Mouse (Mus musculus): ENCODE results near the gene Daxx. TPM values are rescaled to one million over a fixed set of nuclear protein-coding genes. Genes with fewer than 3 reads are reported as not detected.

The Daxx gene
- polyA plus RNA-seq, 1 experiment from 2014 or later: 59.4 TPM

DNA sequence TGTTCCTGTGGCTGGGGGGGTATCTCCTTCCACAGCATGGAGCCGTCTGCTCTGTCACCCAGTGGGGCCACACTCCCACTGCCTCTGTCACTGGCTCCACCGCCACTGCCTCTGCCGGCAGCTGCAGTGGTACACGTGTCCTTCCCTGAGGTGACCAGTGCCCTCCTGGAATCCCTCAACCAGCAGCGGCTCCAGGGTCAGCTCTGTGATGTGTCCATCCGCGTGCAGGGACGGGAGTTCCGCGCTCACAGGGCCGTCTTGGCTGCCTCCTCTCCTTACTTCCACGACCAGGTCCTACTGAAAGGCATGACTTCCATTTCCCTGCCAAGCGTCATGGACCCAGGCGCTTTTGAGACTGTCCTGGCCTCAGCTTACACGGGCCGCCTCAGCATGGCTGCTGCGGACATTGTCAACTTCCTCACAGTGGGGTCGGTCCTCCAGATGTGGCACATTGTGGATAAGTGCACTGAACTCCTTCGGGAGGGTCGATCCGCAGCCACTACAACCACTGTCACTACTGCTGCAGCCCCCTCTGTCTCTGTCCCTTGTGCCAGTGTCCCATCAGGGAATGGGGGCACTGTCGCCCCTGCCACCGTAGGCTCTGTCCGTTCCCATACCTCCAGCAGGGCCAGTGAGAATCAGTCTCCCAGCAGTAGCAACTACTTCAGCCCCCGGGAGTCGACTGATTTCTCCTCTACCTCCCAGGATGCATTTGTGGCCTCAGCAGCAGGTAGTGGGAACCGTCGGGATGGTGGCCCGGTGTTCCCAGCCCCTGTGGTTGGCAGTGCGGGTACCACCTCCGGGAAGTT, 7.8 kb downstream of the Daxx start:
- 75% methylated on average over 31 of the region's 31 CpGs for WGBS
- no peaks in the 10 kb centered on the region for H3K9me3 ChIP-seq
- H3K36me3 ChIP-seq (replicated peaks): peaks cover 14% of the 10 kb centered on the region
- H3K4me3 ChIP-seq: peak overlapping the region; percentile 56
- no peak overlapping the region for H3K27ac ChIP-seq
- no peak for ATAC-seq (replicated peaks)
- H3K27me3 ChIP-seq (replicated peaks): no peaks in the 10 kb centered on the region
- H3K4me2 ChIP-seq: peak overlapping the region; percentile 74
- H3K9ac ChIP-seq: peak overlapping the region; percentile 45; the same call in 1 of the 2 replicates
- H3K4me1 ChIP-seq: peaks cover 47% of the 10 kb centered on the region

- ATAC-seq (replicated peaks): no peak
- H3K36me3 ChIP-seq (replicated peaks): peaks cover 10% of the 10 kb centered on the region; the same call in 1 of the 2 replicates
- H3K4me2 ChIP-seq: no peak overlapping the region
- no peak overlapping the region for H3K27ac ChIP-seq
- H3K9me3 ChIP-seq: no peaks in the 10 kb centered on the region
- no peak overlapping the region for H3K4me3 ChIP-seq
- WGBS: 85% methylated on average over 18 of the region's 18 CpGs
- H3K27me3 ChIP-seq (replicated peaks): no peaks in the 10 kb centered on the region
- H3K9ac ChIP-seq: no peak overlapping the region
- H3K4me1 ChIP-seq: peaks cover 44% of the 10 kb centered on the region
These were observed 8.6 kb downstream of the Daxx start for GRCm38 (mm10) chr17:33917656-33918292.

GRCm38 (mm10) chr17:33918293-33919203, 9.3 kb downstream of the Daxx start:
- H3K36me3 ChIP-seq (replicated peaks): peaks cover 9% of the 10 kb centered on the region; the same call in 1 of the 2 replicates
- H3K9me3 ChIP-seq: no peaks in the 10 kb centered on the region
- peak overlapping the region; percentile 37; the same call in 1 of the 2 replicates for H3K9ac ChIP-seq
- peak overlapping the region; percentile 56 for H3K4me2 ChIP-seq
- no peak overlapping the region for H3K27ac ChIP-seq
- ATAC-seq (replicated peaks): no peak
- peaks cover 44% of the 10 kb centered on the region for H3K4me1 ChIP-seq
- peak overlapping the region; percentile 32; the same call in 1 of the 2 replicates for H3K4me3 ChIP-seq
- H3K27me3 ChIP-seq (replicated peaks): no peaks in the 10 kb centered on the region
- WGBS: 62% methylated on average over 37 of the region's 37 CpGs

DNA sequence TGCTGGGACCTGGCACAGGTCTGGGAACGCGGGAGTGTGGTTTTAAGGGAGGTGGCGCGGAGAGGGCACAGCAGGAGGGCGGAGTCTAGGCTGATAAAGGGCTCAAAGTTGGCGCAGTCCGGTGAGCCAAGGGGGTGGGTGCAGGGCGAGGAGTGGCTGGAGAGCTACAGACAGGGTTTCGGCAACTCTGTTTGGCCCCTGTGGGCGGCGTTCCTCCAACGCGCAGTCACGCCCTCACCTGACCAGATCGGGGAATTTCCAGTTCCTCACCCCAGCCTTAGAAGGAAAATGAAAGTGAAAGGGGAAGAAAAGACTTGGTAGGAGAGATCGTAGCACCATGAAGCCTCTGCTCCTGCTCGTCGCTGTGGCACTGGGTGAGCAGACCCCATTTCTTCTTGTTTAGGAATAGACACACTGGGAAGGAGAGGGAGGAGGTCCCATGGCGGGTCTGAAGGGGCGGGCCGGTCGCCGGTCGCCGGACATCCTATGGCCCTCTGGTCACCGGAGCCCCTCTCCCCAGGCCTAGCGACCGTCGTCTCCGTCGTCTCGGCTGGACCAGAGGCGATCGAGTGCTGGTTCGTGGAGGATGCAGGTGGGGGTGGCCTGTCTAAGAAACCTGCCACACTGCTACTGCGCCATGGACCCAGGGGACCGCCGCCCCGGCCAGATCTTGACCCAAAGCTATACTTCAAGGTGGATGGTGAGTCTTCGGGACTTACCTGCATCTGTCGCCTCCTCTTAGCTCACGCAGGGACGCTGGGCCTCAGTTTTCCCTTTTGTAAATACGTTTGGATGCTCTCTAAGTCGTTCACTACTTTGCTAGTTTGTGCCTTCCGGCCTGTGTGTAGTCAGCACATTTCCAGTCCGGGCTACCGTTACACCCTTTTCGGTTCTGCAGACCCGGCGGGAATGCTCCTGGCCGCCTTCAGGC, 10.4 kb downstream of the Daxx start:
- peak overlapping the region; percentile 56 for H3K4me2 ChIP-seq
- H3K27me3 ChIP-seq (replicated peaks): no peaks in the 10 kb centered on the region
- peak overlapping the region; percentile 49; the same call in 1 of the 2 replicates for H3K27ac ChIP-seq
- no peak for ATAC-seq (replicated peaks)
- H3K4me3 ChIP-seq: peak overlapping the region; percentile 32
- no peaks in the 10 kb centered on the region; the same call in 1 of the 2 replicates for H3K36me3 ChIP-seq (replicated peaks)
- H3K9ac ChIP-seq: peak overlapping the region; percentile 37
- H3K4me1 ChIP-seq: peaks cover 44% of the 10 kb centered on the region
- WGBS: 1% methylated on average over 52 of the region's 52 CpGs
- no peaks in the 10 kb centered on the region for H3K9me3 ChIP-seq

GRCm38 (mm10) chr17:33920282-33921097, 11.3 kb downstream of the Daxx start:
- H3K27me3 ChIP-seq (replicated peaks): no peaks in the 10 kb centered on the region
- no peaks in the 10 kb centered on the region for H3K9me3 ChIP-seq
- peaks cover 35% of the 10 kb centered on the region for H3K4me1 ChIP-seq
- peak overlapping the region; percentile 56 for H3K4me2 ChIP-seq
- peak overlapping the region; percentile 49; the same call in 1 of the 2 replicates for H3K27ac ChIP-seq
- peak overlapping the region; percentile 37 for H3K9ac ChIP-seq
- H3K4me3 ChIP-seq: peak overlapping the region; percentile 32
- ATAC-seq (replicated peaks): no peak
- WGBS: 1% methylated on average over 36 of the region's 36 CpGs
- no peaks in the 10 kb centered on the region for H3K36me3 ChIP-seq (replicated peaks)

GRCm38 (mm10) chr17:33921361-33921760, 12.1 kb downstream of the Daxx start:
- 91% methylated on average over 7 of the region's 7 CpGs for WGBS
- no peak overlapping the region for H3K4me2 ChIP-seq
- ATAC-seq (replicated peaks): no peak

DNA sequence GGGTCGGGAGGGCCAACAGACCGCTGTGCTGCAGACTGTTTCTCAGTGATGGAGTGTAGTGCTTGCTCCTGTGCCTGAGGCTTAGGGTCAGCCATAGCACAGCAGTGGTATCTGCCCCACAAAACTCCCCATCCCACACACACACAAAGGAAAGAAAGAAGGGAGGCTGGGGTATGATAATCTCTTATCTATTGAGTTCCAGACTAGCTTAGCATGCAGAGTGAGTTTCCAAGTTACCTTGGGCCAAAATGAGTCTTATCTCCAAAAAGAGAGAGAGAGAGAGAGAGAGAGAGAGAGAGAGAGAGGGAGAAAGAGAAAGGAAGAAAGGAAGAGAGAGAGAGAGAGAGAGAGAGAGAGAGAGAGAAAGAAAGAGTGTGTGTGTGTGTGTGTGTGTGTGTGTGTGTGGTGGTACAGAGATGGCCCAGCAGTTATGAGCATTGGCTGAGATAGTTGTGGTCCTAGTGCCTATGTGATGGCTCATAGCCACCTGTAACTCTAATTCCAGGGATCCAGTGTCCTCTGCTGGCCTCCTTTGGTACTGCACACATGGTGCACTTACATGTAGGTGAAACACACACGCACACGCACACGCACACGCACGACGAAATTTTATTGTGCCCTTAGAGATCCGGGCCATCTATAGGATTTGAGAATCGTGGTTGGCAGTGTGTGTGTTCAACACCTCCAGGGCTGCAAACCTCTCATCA, 15.5 kb downstream of the Daxx start:
- no peak for ATAC-seq (replicated peaks)
- Histone ChIP-seq H3K4me1 (peaks cover 24% of the 10 kb centered on the region), H3K4me3 (no peak overlapping the region), H3K27me3 (replicated peaks) (no peaks in the 10 kb centered on the region), H3K9ac (no peak overlapping the region), H3K4me2 (no peak overlapping the region), H3K27ac (no peak overlapping the region), H3K36me3 (replicated peaks) (no peaks in the 10 kb centered on the region), H3K9me3 (no peaks in the 10 kb centered on the region)
- WGBS: 85% methylated on average over 10 of the region's 10 CpGs

More at GRCm38 (mm10) chr17:33921361-33921760, 12.1 kb downstream of the Daxx start:
- H3K4me3 ChIP-seq: no peak overlapping the region
- no peak overlapping the region for H3K27ac ChIP-seq
- H3K4me1 ChIP-seq: peaks cover 34% of the 10 kb centered on the region
- H3K9me3 ChIP-seq: no peaks in the 10 kb centered on the region
- no peaks in the 10 kb centered on the region for H3K27me3 ChIP-seq (replicated peaks)
- no peaks in the 10 kb centered on the region for H3K36me3 ChIP-seq (replicated peaks)
- no peak overlapping the region for H3K9ac ChIP-seq

- Histone ChIP-seq H3K4me1 (peaks cover 18% of the 10 kb centered on the region), H3K9ac (no peak overlapping the region), H3K4me2 (no peak overlapping the region), H3K4me3 (no peak overlapping the region), H3K9me3 (no peaks in the 10 kb centered on the region), H3K27ac (no peak overlapping the region), H3K36me3 (replicated peaks) (no peaks in the 10 kb centered on the region), H3K27me3 (replicated peaks) (no peaks in the 10 kb centered on the region)
- no peak for ATAC-seq (replicated peaks)
- WGBS: 77% methylated on average over 21 of the region's 21 CpGs
These were observed 16.3 kb downstream of the Daxx start for GRCm38 (mm10) chr17:33925406-33926116.

GRCm38 (mm10) chr17:33926207-33926932, 17.2 kb downstream of the Daxx start:
- Histone ChIP-seq H3K9ac (no peak overlapping the region), H3K27ac (no peak overlapping the region), H3K36me3 (replicated peaks) (no peaks in the 10 kb centered on the region), H3K4me2 (no peak overlapping the region), H3K27me3 (replicated peaks) (no peaks in the 10 kb centered on the region), H3K4me3 (no peak overlapping the region), H3K9me3 (no peaks in the 10 kb centered on the region), H3K4me1 (peaks cover 24% of the 10 kb centered on the region)
- 70% methylated on average over 17 of the region's 17 CpGs for WGBS
- no peak for ATAC-seq (replicated peaks)

Data from midbrain, embryonic 15.5 days (tissue).